Mouse (Mus musculus): Measurements from ENCODE around the gene Spdye4c. TPM values are rescaled to one million over a fixed set of nuclear protein-coding genes. Genes with fewer than 3 reads are reported as not detected.

Spdye4c gene
- total and polyA plus RNA-seq, 3 experiments = not detected

- no peaks in the 10 kb centered on the region for H3K4me1 ChIP-seq (ENCODE audit: insufficient read depth, low read depth, low read length)
- H3K27me3 ChIP-seq (ENCODE audit: insufficient read depth, low read length) = peaks cover 3% of the 10 kb centered on the region; the same call in 1 of the 2 replicates
- TF ChIP-seq GATA1 (IDR thresholded peaks at IDR 0.05; ENCODE audit: borderline replicate concordance, low read length) (no peak), GATA2 (IDR thresholded peaks at IDR 0.05; ENCODE audit: borderline replicate concordance, low read depth, low read length) (no peak), POLR2AphosphoS5 (IDR thresholded peaks at IDR 0.05; ENCODE audit: insufficient replicate concordance, low read depth, low read length) (no peak), TAL1 (conservative IDR thresholded peaks at IDR 0.05; ENCODE audit: low read depth, low read length) (no peak), CTCF (IDR thresholded peaks at IDR 0.05; ENCODE audit: low read depth, low read length) (no peak)
- H3K9me3 ChIP-seq (replicated peaks) = no peaks in the 10 kb centered on the region
- no peaks in the 10 kb centered on the region for H3K36me3 ChIP-seq (replicated peaks)
- no peak overlapping the region for H3K4me3 ChIP-seq (ENCODE audit: low read depth, low read length)
- DNase-seq (ENCODE audit: low spot score) (no peak), ATAC-seq (ENCODE audit: extremely low read depth, insufficient number of reproducible peaks, low FRiP score, poor library complexity, severe bottlenecking) (no peak)
Measured at GRCm38 (mm10) chr2:128565904-128566303, 25.1 kb upstream of the Spdye4c start.

- H3K27me3 ChIP-seq (ENCODE audit: insufficient read depth, low read length) = peaks cover 3% of the 10 kb centered on the region; the same call in 1 of the 2 replicates
- no peak for DNase-seq (ENCODE audit: low spot score)
- H3K36me3 ChIP-seq (replicated peaks) = no peaks in the 10 kb centered on the region
- H3K4me3 ChIP-seq (ENCODE audit: low read depth, low read length) = no peak overlapping the region
- TF ChIP-seq TAL1 (conservative IDR thresholded peaks at IDR 0.05; ENCODE audit: low read depth, low read length) = no peak
- TF ChIP-seq CTCF (IDR thresholded peaks at IDR 0.05; ENCODE audit: low read depth, low read length) = 0 out of 2 replicates have a peak, but pooled peaks have one; percentile 7
- ATAC-seq (ENCODE audit: extremely low read depth, insufficient number of reproducible peaks, low FRiP score, poor library complexity, severe bottlenecking) = no peak
- H3K4me1 ChIP-seq (ENCODE audit: insufficient read depth, low read depth, low read length) = no peaks in the 10 kb centered on the region
- no peaks in the 10 kb centered on the region for H3K9me3 ChIP-seq (replicated peaks)
Measured at GRCm38 (mm10) chr2:128566304-128567147, 24.5 kb upstream of the Spdye4c start.

GRCm38 (mm10) chr2:128568018-128568417 is 23.0 kb upstream of the Spdye4c start:
- H3K4me1 ChIP-seq (ENCODE audit: insufficient read depth, low read depth, low read length) = no peaks in the 10 kb centered on the region
- H3K4me3 ChIP-seq (ENCODE audit: low read depth, low read length) = no peak overlapping the region
- H3K9me3 ChIP-seq (replicated peaks) = no peaks in the 10 kb centered on the region
- DNase-seq (ENCODE audit: low spot score) (no peak), ATAC-seq (ENCODE audit: extremely low read depth, insufficient number of reproducible peaks, low FRiP score, poor library complexity, severe bottlenecking) (no peak)
- no peak for TF ChIP-seq GATA2 (IDR thresholded peaks at IDR 0.05; ENCODE audit: borderline replicate concordance, low read depth, low read length)
- TF ChIP-seq POLR2AphosphoS5 (IDR thresholded peaks at IDR 0.05; ENCODE audit: insufficient replicate concordance, low read depth, low read length) = no peak
- TF ChIP-seq GATA1 (IDR thresholded peaks at IDR 0.05; ENCODE audit: borderline replicate concordance, low read length) = no peak
- no peak for TF ChIP-seq CTCF (IDR thresholded peaks at IDR 0.05; ENCODE audit: low read depth, low read length)
- no peak for TF ChIP-seq TAL1 (conservative IDR thresholded peaks at IDR 0.05; ENCODE audit: low read depth, low read length)
- no peaks in the 10 kb centered on the region for H3K36me3 ChIP-seq (replicated peaks)
- H3K27me3 ChIP-seq (ENCODE audit: insufficient read depth, low read length) = peaks cover 3% of the 10 kb centered on the region; the same call in 1 of the 2 replicates

GRCm38 (mm10) chr2:128568490-128568889 is 22.5 kb upstream of the Spdye4c start:
- no peaks in the 10 kb centered on the region for H3K9me3 ChIP-seq (replicated peaks)
- no peaks in the 10 kb centered on the region for H3K36me3 ChIP-seq (replicated peaks)
- H3K4me3 ChIP-seq (ENCODE audit: low read depth, low read length) = no peak overlapping the region
- no peak for TF ChIP-seq POLR2AphosphoS5 (IDR thresholded peaks at IDR 0.05; ENCODE audit: insufficient replicate concordance, low read depth, low read length)
- TF ChIP-seq CTCF (IDR thresholded peaks at IDR 0.05; ENCODE audit: low read depth, low read length) = no peak
- TF ChIP-seq TAL1 (conservative IDR thresholded peaks at IDR 0.05; ENCODE audit: low read depth, low read length) = no peak
- no peak for TF ChIP-seq GATA2 (IDR thresholded peaks at IDR 0.05; ENCODE audit: borderline replicate concordance, low read depth, low read length)
- no peak for TF ChIP-seq GATA1 (IDR thresholded peaks at IDR 0.05; ENCODE audit: borderline replicate concordance, low read length)
- no peak for ATAC-seq (ENCODE audit: extremely low read depth, insufficient number of reproducible peaks, low FRiP score, poor library complexity, severe bottlenecking)
- peaks cover 3% of the 10 kb centered on the region; the same call in 1 of the 2 replicates for H3K27me3 ChIP-seq (ENCODE audit: insufficient read depth, low read length)
- no peaks in the 10 kb centered on the region for H3K4me1 ChIP-seq (ENCODE audit: insufficient read depth, low read depth, low read length)
- DNase-seq (ENCODE audit: low spot score) = no peak

GRCm38 (mm10) chr2:128571001-128571400 is 20.0 kb upstream of the Spdye4c start:
- H3K36me3 ChIP-seq (replicated peaks) = no peaks in the 10 kb centered on the region
- DNase-seq (ENCODE audit: low spot score) (no peak), ATAC-seq (ENCODE audit: extremely low read depth, insufficient number of reproducible peaks, low FRiP score, poor library complexity, severe bottlenecking) (no peak)
- no peak overlapping the region for H3K4me3 ChIP-seq (ENCODE audit: low read depth, low read length)
- H3K27me3 ChIP-seq (ENCODE audit: insufficient read depth, low read length) = peaks cover 3% of the 10 kb centered on the region; the same call in 1 of the 2 replicates
- no peaks in the 10 kb centered on the region for H3K9me3 ChIP-seq (replicated peaks)
- no peaks in the 10 kb centered on the region for H3K4me1 ChIP-seq (ENCODE audit: insufficient read depth, low read depth, low read length)
- TF ChIP-seq GATA1 (IDR thresholded peaks at IDR 0.05; ENCODE audit: borderline replicate concordance, low read length) (no peak), GATA2 (IDR thresholded peaks at IDR 0.05; ENCODE audit: borderline replicate concordance, low read depth, low read length) (no peak), TAL1 (conservative IDR thresholded peaks at IDR 0.05; ENCODE audit: low read depth, low read length) (no peak), POLR2AphosphoS5 (IDR thresholded peaks at IDR 0.05; ENCODE audit: insufficient replicate concordance, low read depth, low read length) (no peak), CTCF (IDR thresholded peaks at IDR 0.05; ENCODE audit: low read depth, low read length) (no peak)

GRCm38 (mm10) chr2:128572726-128573624 is 18.0 kb upstream of the Spdye4c start:
- H3K27me3 ChIP-seq (ENCODE audit: insufficient read depth, low read length) = peaks cover 3% of the 10 kb centered on the region; the same call in 1 of the 2 replicates
- no peaks in the 10 kb centered on the region for H3K4me1 ChIP-seq (ENCODE audit: insufficient read depth, low read depth, low read length)
- no peak overlapping the region for H3K4me3 ChIP-seq (ENCODE audit: low read depth, low read length)
- TF ChIP-seq GATA2 (IDR thresholded peaks at IDR 0.05; ENCODE audit: borderline replicate concordance, low read depth, low read length) (no peak), GATA1 (IDR thresholded peaks at IDR 0.05; ENCODE audit: borderline replicate concordance, low read length) (no peak), TAL1 (conservative IDR thresholded peaks at IDR 0.05; ENCODE audit: low read depth, low read length) (no peak), CTCF (IDR thresholded peaks at IDR 0.05; ENCODE audit: low read depth, low read length) (peak; percentile 75)
- no peaks in the 10 kb centered on the region for H3K36me3 ChIP-seq (replicated peaks)
- ATAC-seq (ENCODE audit: extremely low read depth, insufficient number of reproducible peaks, low FRiP score, poor library complexity, severe bottlenecking) = no peak
- no peaks in the 10 kb centered on the region for H3K9me3 ChIP-seq (replicated peaks)
- peak; percentile 26 for DNase-seq (ENCODE audit: low spot score)

Data from G1E (cell line).